Mouse (Mus musculus) embryonic facial prominence, embryonic 10.5 days (tissue): Measurements from ENCODE around the gene Pklr. TPM values are rescaled to one million over a fixed set of nuclear protein-coding genes. Genes with fewer than 3 reads are reported as not detected.

Experiments
- DNase-seq: peaks from one replicate; pipeline ENCODE4 v3.0.0-alpha.2; 2017; ENCODE audit warnings: low spot score
- H3K27ac ChIP-seq: fragments of 300-500 bp; sonication (generic); replicated peaks from 2 replicates; pipeline ENCODE4 v1.5.1; 2016; ENCODE audit warnings: mild to moderate bottlenecking
- H3K27me3 ChIP-seq: fragments of 300-500 bp; sonication (generic); replicated peaks from 2 replicates; pipeline ENCODE4 v1.6.1; 2016; ENCODE audit warnings: low read depth, mild to moderate bottlenecking; ENCODE audit not compliant: poor library complexity, severe bottlenecking
- H3K36me3 ChIP-seq: fragments of 300-500 bp; sonication (generic); replicated peaks from 2 replicates; pipeline ENCODE4 v1.6.1; 2016; ENCODE audit warnings: mild to moderate bottlenecking, moderate library complexity
- H3K4me1 ChIP-seq: fragments of 300-500 bp; sonication (generic); 2 replicates; pipeline ENCODE4 v1.6.1; 2016
- H3K4me3 ChIP-seq: fragments of 300-500 bp; sonication (generic); 2 replicates; pipeline ENCODE4 v1.5.1; 2016; ENCODE audit warnings: mild to moderate bottlenecking, moderate library complexity
- H3K9me3 ChIP-seq: fragments of 300-500 bp; sonication (generic); 2 replicates; pipeline ENCODE4 v1.6.1; 2016; ENCODE audit warnings: mild to moderate bottlenecking
- WGBS: fragments of 180-500 bp; shearing (Covaris S2); methylation state at CpG from one replicate; pipeline ENCODE4 v1.1.7; 2016; 5-methylcytosine and 5-hydroxymethylcytosine counted together
- polyA plus RNA-seq: library from polyadenylated mRNA; unstranded; fragments of >200 nt; fragmentation: Nextera tagmentation; extraction: Ambion mirVana; gene quantifications from 2 replicates; pipeline ENCODE4 v1.2.1, GENCODE M21; 2016

Pklr gene
- polyA plus RNA-seq, 1 experiment from 2014 or later, result 2.8 TPM

DNA sequence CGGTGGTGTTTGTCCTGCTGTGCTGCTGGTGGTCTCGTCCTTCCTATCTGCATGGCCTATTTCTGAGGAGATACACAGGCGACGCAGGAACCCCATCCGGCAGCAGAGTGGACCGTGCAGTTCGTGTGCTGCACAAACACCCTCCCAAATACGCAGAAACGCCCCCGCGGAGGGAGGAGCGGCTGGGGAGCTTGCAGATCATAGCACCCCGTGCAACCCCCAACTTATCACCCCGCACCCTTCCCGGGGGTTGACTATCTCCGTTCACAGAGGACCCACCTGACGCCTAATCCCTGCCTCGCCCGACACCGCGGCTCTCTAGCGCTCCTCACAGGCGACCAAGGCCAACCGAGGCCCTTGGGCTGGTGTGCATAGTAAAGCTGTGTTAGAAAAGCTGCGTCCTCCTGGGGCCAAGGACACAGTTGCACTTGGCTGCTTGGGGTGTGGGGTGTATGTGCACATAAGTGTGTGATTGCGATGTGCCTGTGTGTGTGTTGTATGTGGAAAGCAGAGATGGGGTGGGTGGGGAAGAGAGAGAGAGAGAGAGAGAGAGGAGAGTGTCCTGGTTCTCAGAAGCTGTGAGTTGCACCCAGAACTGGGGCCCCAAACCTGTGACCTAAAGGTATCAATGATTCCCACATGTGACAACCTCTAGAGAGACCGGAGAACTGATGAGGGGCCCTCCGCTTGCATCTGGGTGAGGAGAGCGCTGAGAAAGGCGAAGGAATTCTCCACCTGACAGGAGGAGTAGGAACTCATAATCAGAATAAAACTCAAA lies 3.5 kb upstream of the Pklr start:
- peak; percentile 45 for DNase-seq
- 14% methylated on average over 30 of the region's 30 CpGs for WGBS
- Histone ChIP-seq H3K9me3 (no peaks in the 10 kb centered on the region), H3K4me3 (peak overlapping the region; percentile 52), H3K36me3 (no peaks in the 10 kb centered on the region), H3K4me1 (peaks cover 17% of the 10 kb centered on the region), H3K27me3 (peaks cover 45% of the 10 kb centered on the region), H3K27ac (peak overlapping the region; percentile 54)

- no peaks in the 10 kb centered on the region for H3K36me3 ChIP-seq
- H3K27ac ChIP-seq, result no peak overlapping the region
- 80% methylated on average over 7 of the region's 7 CpGs for WGBS
Measured at GRCm38 (mm10) chr3:89133063-89133450, 2.9 kb upstream of the Pklr start.

DNA sequence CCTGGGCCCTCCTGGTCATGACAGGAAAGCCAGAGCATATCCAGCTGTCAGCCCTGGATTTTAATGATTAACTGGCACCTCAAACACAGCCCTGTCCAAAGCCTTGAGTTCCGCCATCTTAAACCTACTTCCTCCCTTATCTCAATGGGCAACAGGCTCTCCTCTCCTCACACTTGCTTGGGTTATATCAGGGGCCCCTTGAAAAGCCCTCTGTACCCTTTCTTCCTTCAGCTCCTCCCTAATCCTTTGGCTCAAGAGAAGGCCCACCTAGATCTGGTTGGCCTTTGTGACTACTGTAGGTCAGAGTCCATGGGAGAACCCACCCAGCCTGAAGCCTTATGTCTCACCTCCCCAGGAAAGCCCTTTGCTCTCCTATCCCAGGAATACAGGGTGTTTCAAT lies 2.2 kb upstream of the Pklr start:
- H3K27ac ChIP-seq, result no peak overlapping the region
- DNase-seq, result no peak

More at GRCm38 (mm10) chr3:89133063-89133450, 2.9 kb upstream of the Pklr start:
- Histone ChIP-seq H3K4me3 (no peak overlapping the region), H3K27me3 (peaks cover 45% of the 10 kb centered on the region), H3K4me1 (peaks cover 17% of the 10 kb centered on the region), H3K9me3 (no peaks in the 10 kb centered on the region)
- DNase-seq, result no peak

DNA sequence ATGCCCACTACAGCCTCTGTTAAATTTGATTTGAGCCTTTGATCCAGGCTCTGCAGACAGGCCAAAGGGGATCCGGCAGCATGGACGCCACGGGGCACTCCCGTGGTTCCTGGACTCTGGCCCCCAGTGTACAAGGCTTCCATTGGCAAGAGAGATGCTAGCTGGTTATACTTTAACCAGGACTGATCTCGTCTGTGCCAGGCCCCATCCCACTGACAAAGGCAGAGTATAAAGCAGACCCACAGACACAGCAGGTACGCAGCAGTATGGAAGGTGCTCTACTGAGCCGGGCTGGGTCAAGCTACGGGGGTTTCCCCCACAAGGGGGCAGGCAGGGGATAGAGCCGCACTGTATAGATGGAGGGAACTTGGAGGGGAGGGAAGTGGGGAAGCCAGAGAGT lies 423 bp downstream of the Pklr start:
- no peaks in the 10 kb centered on the region for H3K9me3 ChIP-seq
- 41% methylated on average over 9 of the region's 9 CpGs for WGBS
- peak; percentile 51 for DNase-seq
- H3K4me3 ChIP-seq, result peak overlapping the region; percentile 34
- H3K4me1 ChIP-seq, result peaks cover 10% of the 10 kb centered on the region
- no peaks in the 10 kb centered on the region for H3K36me3 ChIP-seq
- peak overlapping the region; percentile 45; the same call in 1 of the 2 replicates for H3K27ac ChIP-seq
- peaks cover 47% of the 10 kb centered on the region for H3K27me3 ChIP-seq

More for the DNA sequence above, 2.2 kb upstream of the Pklr start:
- peaks cover 45% of the 10 kb centered on the region for H3K27me3 ChIP-seq
- WGBS, result 97% methylated on average over 1 of the region's 1 CpGs
- H3K9me3 ChIP-seq, result no peaks in the 10 kb centered on the region
- H3K4me1 ChIP-seq, result peaks cover 15% of the 10 kb centered on the region
- H3K4me3 ChIP-seq, result no peak overlapping the region
- H3K36me3 ChIP-seq, result no peaks in the 10 kb centered on the region

GRCm38 (mm10) chr3:89144821-89145220 lies 8.9 kb downstream of the Pklr start:
- Histone ChIP-seq H3K36me3 (no peaks in the 10 kb centered on the region), H3K4me1 (peaks cover 34% of the 10 kb centered on the region), H3K27me3 (peaks cover 59% of the 10 kb centered on the region), H3K27ac (no peak overlapping the region), H3K4me3 (no peak overlapping the region), H3K9me3 (no peaks in the 10 kb centered on the region)
- WGBS, result 80% methylated on average over 10 of the region's 10 CpGs
- DNase-seq, result no peak

DNA sequence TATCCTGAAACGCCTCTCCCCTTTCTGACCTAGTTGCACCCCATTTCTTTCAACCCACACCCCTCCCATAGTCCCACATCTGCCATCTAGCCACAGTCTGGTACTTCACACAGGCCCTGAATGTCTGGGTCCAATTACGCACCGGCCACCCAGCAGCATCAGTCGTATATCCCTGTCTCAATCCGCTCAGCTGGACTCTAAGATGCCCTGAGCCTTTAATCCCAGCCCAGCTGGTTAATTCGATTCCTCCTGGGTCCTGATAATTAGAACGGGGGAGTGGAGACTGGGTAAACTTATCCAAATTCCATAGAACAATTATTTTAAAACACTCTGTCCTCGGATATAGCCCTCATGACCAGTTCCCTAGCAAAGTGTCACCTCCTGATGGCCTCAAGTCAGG lies 9.6 kb downstream of the Pklr start:
- Histone ChIP-seq H3K4me1 (peaks cover 34% of the 10 kb centered on the region), H3K9me3 (no peaks in the 10 kb centered on the region), H3K4me3 (no peak overlapping the region), H3K27me3 (peaks cover 66% of the 10 kb centered on the region), H3K36me3 (no peaks in the 10 kb centered on the region), H3K27ac (no peak overlapping the region)
- 39% methylated on average over 8 of the region's 8 CpGs for WGBS
- peak; percentile 46 for DNase-seq

DNA sequence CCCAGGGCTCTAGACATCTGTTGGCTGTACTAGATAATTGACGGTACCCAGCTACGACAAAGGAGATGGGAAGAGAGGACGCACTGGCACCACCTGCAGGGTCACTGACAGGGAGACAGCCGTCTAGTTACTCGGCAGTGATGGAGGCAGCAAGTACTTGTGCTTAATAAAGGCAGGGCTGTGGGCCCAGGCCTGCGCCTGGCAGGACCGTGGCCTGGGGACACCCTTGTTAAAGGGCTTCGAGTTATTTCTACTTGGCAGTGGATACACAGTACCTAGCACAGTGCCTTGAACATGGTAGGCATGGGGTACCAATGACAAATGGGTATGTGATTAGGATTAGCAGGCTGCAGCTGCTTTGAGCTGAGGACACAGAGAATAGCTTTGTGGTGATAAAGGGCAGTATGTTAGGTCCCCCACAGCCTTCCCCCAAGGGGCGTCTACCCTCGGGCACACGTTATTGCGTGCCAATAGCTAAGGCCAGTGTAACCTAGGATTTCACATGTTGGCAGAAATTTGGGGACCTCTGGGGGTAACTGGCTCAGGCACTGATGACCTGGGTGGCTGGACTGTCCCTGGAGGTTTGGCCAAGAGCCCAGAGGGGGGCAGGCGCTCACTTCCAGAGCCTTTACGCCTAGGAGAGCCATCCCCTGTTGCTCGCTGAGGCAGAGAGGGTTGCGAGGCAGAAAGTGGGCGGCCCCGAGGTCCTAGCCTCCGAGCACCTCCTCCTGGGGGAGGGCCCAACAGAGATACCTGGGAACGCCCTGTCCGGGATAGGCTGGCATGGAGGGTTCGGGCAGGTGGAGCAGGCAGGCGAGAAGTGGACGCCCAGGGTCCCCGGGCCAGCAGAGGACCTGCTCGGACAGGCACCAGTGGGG lies 11.4 kb downstream of the Pklr start:
- peak; percentile 29 for DNase-seq
- Histone ChIP-seq H3K4me1 (peaks cover 34% of the 10 kb centered on the region), H3K27ac (0 out of 2 replicates have a peak overlapping the region, but pooled peaks have one; percentile 2), H3K27me3 (peaks cover 73% of the 10 kb centered on the region), H3K9me3 (no peaks in the 10 kb centered on the region), H3K4me3 (peak overlapping the region; percentile 50), H3K36me3 (no peaks in the 10 kb centered on the region)
- 20% methylated on average over 26 of the region's 26 CpGs for WGBS

GRCm38 (mm10) chr3:89147979-89148311 lies 12.0 kb downstream of the Pklr start:
- H3K4me1 ChIP-seq, result peaks cover 34% of the 10 kb centered on the region
- peaks cover 78% of the 10 kb centered on the region for H3K27me3 ChIP-seq
- 7% methylated on average over 15 of the region's 15 CpGs for WGBS
- H3K27ac ChIP-seq, result 0 out of 2 replicates have a peak overlapping the region, but pooled peaks have one; percentile 2
- no peak for DNase-seq
- no peaks in the 10 kb centered on the region for H3K9me3 ChIP-seq
- peak overlapping the region; percentile 50 for H3K4me3 ChIP-seq
- no peaks in the 10 kb centered on the region for H3K36me3 ChIP-seq

DNA sequence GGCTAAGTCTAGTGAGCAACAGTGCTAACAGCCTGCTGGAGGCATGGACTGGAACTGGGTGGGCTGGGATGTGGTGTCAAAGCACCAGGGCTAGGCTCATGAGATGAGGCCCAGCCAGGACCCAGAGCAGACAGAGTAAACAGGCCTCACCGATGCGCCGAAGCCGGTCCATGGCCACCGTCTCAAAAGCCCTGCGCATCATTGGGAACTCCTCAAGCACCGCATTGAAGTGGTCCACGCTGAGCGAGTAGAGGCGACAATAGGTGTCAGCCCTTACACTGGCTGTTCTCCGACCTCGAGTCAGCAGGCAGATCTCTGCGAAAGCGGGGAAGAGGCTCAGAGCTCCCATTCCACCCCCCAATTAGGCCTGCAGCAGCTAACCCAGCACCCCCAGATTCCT lies 12.6 kb downstream of the Pklr start:
- H3K4me3 ChIP-seq, result peak overlapping the region; percentile 50
- no peak overlapping the region for H3K27ac ChIP-seq
- H3K36me3 ChIP-seq, result no peaks in the 10 kb centered on the region
- H3K9me3 ChIP-seq, result no peaks in the 10 kb centered on the region
- peaks cover 78% of the 10 kb centered on the region for H3K27me3 ChIP-seq
- peaks cover 34% of the 10 kb centered on the region for H3K4me1 ChIP-seq
- DNase-seq, result no peak
- 68% methylated on average over 14 of the region's 14 CpGs for WGBS

DNA sequence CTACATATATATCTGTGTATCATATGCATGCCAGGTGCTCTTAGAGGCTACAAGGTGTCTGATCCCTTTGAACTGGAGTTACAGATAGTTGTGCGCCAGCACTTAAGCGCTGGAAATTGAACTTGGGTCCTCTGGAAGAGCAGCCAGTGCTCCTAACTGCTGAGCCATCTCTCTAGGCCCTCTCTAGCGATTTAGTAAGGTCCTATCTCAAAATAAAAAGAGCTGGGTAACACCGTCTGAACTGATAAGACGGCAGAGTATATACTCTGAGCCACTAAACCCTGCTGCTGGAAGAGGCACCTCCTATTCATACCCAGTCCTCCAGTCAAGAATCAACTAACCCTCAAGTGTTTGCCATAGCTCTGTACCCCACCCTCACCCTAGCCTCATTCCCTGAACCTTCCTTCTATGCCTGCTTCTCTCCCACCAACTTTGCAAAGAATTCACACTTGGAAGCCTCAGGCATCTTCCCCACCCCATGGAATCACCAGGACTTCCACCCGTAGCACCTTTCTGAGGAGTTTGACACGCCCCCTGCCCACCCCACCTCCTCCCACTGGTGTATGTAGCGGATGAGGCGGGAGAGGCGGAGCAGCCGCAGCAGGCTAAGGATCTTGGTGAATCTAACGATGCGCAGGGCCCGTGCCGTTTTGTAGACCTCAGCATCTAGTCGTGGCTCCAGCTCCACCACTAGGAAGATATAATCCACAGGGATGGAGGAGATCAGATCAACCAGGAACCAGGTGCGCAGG lies 16.3 kb downstream of the Pklr start:
- peaks cover 49% of the 10 kb centered on the region for H3K27me3 ChIP-seq
- peaks cover 15% of the 10 kb centered on the region for H3K4me1 ChIP-seq
- DNase-seq, result no peak
- no peaks in the 10 kb centered on the region for H3K9me3 ChIP-seq
- 63% methylated on average over 17 of the region's 17 CpGs for WGBS
- H3K27ac ChIP-seq, result no peak overlapping the region
- H3K4me3 ChIP-seq, result no peak overlapping the region
- H3K36me3 ChIP-seq, result no peaks in the 10 kb centered on the region

DNA sequence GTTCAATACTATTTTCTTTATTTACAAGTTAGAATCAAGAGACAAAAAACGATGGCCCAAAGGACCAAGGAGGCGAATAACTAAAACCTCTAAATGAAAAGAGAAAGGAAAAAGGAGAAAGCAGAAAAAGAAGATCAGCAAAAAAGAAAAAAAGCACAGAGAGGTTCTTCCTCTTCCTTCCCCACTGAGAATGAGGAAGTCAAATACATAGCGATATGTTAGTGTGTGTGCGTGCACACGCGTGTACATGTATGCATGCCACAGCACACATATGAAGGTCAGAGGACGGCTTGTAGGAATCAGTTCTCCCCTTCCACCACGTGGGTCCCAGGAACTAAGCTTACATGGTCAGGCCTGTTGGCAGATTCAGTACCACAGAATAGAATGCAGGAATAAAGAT lies 21.0 kb downstream of the Pklr start:
- no peak for DNase-seq
- Histone ChIP-seq H3K4me3 (no peak overlapping the region), H3K9me3 (no peaks in the 10 kb centered on the region), H3K4me1 (peaks cover 24% of the 10 kb centered on the region), H3K27ac (no peak overlapping the region), H3K27me3 (peaks cover 33% of the 10 kb centered on the region), H3K36me3 (no peaks in the 10 kb centered on the region)
- 89% methylated on average over 8 of the region's 8 CpGs for WGBS

DNA sequence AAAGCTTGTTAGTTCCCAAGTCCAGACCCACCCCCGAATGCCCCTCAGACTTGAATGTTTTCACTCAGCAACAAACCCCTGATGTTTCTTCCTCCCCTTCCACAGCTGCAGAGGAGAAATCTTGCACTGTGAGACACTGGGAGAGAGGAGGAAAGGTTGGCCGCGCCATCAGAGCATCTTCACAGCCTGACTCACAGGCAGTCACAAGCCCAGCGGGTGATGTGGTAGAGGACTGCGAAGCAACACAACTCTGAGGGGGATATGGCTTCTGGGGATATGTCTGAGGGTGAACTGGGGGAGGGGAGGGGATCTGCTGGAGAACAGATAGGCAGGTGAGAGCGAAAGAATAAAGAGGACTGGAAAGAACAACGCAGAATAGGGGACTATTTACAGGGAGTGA lies 22.7 kb downstream of the Pklr start:
- Histone ChIP-seq H3K4me3 (peak overlapping the region; percentile 74), H3K9me3 (no peaks in the 10 kb centered on the region), H3K36me3 (no peaks in the 10 kb centered on the region), H3K27me3 (peaks cover 25% of the 10 kb centered on the region), H3K4me1 (peaks cover 24% of the 10 kb centered on the region), H3K27ac (no peak overlapping the region)
- DNase-seq, result no peak
- WGBS, result 16% methylated on average over 7 of the region's 7 CpGs
